Mouse (Mus musculus) midbrain, embryonic 10.5 days (tissue): ENCODE results near the gene Rap2a. TPM values are rescaled to one million over a fixed set of nuclear protein-coding genes. Genes with fewer than 3 reads are reported as not detected.

Experiments used
- DNase-seq: peaks from one replicate; pipeline ENCODE4 v3.0.0-alpha.2; 2017; ENCODE audit warnings: low spot score
- H3K27ac ChIP-seq: fragments of 300-500 bp; sonication (generic); replicated peaks from 2 replicates; pipeline ENCODE4 v1.5.1; 2016; ENCODE audit warnings: mild to moderate bottlenecking
- H3K27me3 ChIP-seq: fragments of 300-500 bp; sonication (generic); 2 replicates; pipeline ENCODE4 v1.6.1; 2016; ENCODE audit warnings: low read depth, mild to moderate bottlenecking; ENCODE audit not compliant: poor library complexity, severe bottlenecking
- H3K36me3 ChIP-seq: fragments of 300-500 bp; sonication (generic); 2 replicates; pipeline ENCODE4 v1.6.1; 2016; ENCODE audit warnings: mild to moderate bottlenecking, moderate library complexity
- H3K4me1 ChIP-seq: fragments of 300-500 bp; sonication (generic); 2 replicates; pipeline ENCODE4 v1.6.1; 2016
- H3K4me3 ChIP-seq: fragments of 300-500 bp; sonication (generic); 2 replicates; pipeline ENCODE4 v1.5.1; 2016; ENCODE audit warnings: mild to moderate bottlenecking, moderate library complexity
- H3K9me3 ChIP-seq: fragments of 300-500 bp; sonication (generic); replicated peaks from 2 replicates; pipeline ENCODE4 v1.6.1; 2016; ENCODE audit warnings: mild to moderate bottlenecking
- WGBS: fragments of 180-500 bp; shearing (Covaris S2); methylation state at CpG from one replicate; pipeline ENCODE4 v1.1.7; 2016; 5-methylcytosine and 5-hydroxymethylcytosine counted together
- polyA plus RNA-seq: library from polyadenylated mRNA; unstranded; fragments of >200 nt; fragmentation: Nextera tagmentation; extraction: Ambion mirVana; gene quantifications from 2 replicates; pipeline ENCODE4 v1.2.1, GENCODE M21; 2016

Gene Rap2a
- polyA plus RNA-seq, 1 experiment from 2014 or later: 7.8 TPM

DNA sequence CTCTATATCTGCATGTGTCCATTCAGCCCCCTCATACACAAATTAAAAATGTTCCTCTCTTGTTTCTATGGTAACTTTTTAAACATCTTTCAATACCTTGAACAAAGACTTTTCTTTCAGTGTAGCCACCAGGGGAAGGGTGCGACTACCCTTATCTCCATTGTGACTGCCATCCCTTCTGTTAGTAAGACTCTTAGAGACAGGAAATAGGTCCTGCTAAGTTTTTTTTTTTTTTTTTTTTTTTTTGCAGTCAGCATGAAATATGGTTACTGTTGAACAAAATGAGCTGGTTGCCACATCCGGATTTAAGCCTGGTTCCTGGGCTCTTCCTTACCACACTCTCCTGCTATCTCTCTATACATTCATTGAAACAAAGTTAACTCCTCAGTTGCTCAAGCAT is 47.4 kb downstream of the Rap2a start:
- WGBS: 85% methylated on average over 2 of the region's 2 CpGs
- no peaks in the 10 kb centered on the region for H3K27me3 ChIP-seq
- DNase-seq: no peak
- no peaks in the 10 kb centered on the region for H3K4me1 ChIP-seq
- no peaks in the 10 kb centered on the region for H3K36me3 ChIP-seq
- no peak overlapping the region for H3K4me3 ChIP-seq
- H3K9me3 ChIP-seq: no peaks in the 10 kb centered on the region
- H3K27ac ChIP-seq: no peak overlapping the region

DNA sequence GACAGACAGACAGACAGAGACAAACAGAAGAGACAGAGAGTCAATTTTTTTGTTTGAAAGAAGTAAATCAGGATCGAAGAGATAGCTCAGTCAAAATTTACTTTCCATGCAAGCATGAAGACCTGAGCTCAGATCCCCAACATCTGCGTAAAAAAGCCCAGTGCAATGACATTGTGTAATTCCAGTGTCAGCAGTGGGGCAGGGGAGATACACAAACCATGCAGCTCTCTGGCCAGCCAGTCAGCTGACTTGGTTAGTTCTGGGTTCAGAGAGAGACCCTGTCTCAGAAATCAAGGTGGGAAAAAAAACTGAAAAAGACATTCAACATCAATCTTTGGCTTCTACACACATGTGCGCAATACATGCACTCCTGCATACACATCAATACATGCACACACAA is 55.1 kb downstream of the Rap2a start:
- H3K27ac ChIP-seq: no peak overlapping the region
- no peaks in the 10 kb centered on the region for H3K9me3 ChIP-seq
- DNase-seq: no peak
- no peaks in the 10 kb centered on the region for H3K36me3 ChIP-seq
- WGBS: 91% methylated on average over 3 of the region's 3 CpGs
- peaks cover 7% of the 10 kb centered on the region for H3K4me1 ChIP-seq
- no peak overlapping the region for H3K4me3 ChIP-seq
- no peaks in the 10 kb centered on the region for H3K27me3 ChIP-seq

DNA sequence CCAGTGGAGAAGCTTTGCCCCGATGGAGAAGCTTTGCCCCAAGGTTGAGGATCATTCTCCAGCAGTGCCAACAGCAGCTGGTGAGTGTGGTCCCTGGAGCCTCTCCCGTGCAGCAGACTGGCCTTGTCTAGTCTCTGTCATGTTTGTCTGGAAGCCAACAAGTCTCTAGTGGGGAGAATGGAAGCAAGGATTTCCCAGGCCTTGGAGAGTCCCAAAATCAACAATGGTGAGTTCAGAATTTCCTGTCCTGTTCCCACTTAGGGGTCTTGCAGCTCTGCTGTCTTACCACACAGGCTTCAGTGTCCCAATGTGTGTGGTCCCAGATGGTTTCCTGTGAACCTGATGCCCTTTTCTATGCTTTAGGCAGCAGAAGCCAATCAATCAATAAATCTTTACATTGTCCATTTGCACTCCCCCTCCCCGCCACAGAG is 56.6 kb downstream of the Rap2a start:
- H3K4me1 ChIP-seq: peaks cover 7% of the 10 kb centered on the region
- H3K27ac ChIP-seq: no peak overlapping the region
- no peaks in the 10 kb centered on the region for H3K27me3 ChIP-seq
- no peaks in the 10 kb centered on the region for H3K36me3 ChIP-seq
- no peaks in the 10 kb centered on the region for H3K9me3 ChIP-seq
- H3K4me3 ChIP-seq: no peak overlapping the region
- WGBS: 57% methylated on average over 3 of the region's 3 CpGs
- no peak for DNase-seq

DNA sequence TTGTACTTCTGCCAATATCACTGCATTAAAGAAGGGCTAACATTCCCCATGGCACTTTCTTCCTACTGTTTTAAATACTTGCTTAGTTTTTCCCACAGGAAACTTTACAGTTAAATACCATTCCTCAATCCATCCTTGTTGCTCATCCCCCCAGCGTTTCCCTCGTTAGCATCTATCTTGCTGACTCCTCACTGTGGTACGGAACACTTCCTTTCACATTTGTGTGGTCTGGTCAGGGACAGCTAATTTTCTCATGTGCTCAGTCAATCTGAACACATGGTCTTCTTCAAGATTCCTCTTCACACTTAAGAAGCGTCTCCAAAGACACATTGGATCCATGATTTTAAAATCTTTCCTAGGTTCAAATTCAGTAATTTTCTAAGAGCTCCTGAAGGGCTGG is 57.2 kb downstream of the Rap2a start:
- H3K36me3 ChIP-seq: no peaks in the 10 kb centered on the region
- H3K27ac ChIP-seq: no peak overlapping the region
- H3K9me3 ChIP-seq: no peaks in the 10 kb centered on the region
- H3K4me3 ChIP-seq: no peak overlapping the region
- H3K4me1 ChIP-seq: peaks cover 7% of the 10 kb centered on the region
- H3K27me3 ChIP-seq: no peaks in the 10 kb centered on the region
- DNase-seq: no peak
- WGBS: 85% methylated on average over 4 of the region's 4 CpGs

DNA sequence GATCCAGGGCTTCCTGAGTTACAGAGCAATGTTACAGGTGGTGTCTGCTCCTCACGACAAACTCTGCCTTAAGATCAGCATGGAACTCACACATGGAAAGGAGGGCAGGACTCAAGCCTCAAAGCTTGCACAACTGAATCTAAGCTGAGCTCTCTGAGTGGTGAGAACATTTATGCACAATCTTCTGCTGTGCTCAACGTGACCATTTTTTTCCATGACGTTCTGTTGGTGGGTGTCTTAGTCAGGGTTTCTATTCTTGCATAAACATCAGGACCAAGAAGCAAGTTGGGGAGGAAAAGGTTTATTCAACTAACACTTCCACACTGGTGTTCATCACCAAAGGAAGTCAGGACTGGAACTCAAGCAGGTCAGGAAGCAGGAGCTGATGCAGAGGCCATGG is 57.7 kb downstream of the Rap2a start:
- Histone ChIP-seq H3K27ac (no peak overlapping the region), H3K27me3 (no peaks in the 10 kb centered on the region), H3K36me3 (no peaks in the 10 kb centered on the region), H3K4me1 (peaks cover 7% of the 10 kb centered on the region), H3K4me3 (no peak overlapping the region), H3K9me3 (no peaks in the 10 kb centered on the region)
- 88% methylated on average over 3 of the region's 3 CpGs for WGBS
- DNase-seq: no peak

DNA sequence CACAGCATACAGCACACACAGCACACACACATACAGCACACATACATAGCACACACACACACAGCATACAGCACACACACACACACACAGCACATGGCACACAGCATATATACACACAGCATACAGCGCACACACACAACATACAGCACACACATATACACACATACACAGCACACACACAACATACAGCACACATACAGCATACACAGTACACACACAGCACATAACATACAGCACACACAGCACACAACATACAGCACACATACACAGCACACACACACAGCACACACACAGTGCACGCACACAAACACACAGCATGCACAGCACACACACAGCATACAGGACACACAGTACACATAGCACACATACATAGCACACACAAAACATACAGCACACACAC is 60.9 kb downstream of the Rap2a start:
- Histone ChIP-seq H3K9me3 (no peaks in the 10 kb centered on the region), H3K27ac (no peak overlapping the region), H3K36me3 (no peaks in the 10 kb centered on the region), H3K4me1 (peaks cover 7% of the 10 kb centered on the region), H3K4me3 (no peak overlapping the region), H3K27me3 (no peaks in the 10 kb centered on the region)
- WGBS: 71% methylated on average over 2 of the region's 2 CpGs
- DNase-seq: no peak

DNA sequence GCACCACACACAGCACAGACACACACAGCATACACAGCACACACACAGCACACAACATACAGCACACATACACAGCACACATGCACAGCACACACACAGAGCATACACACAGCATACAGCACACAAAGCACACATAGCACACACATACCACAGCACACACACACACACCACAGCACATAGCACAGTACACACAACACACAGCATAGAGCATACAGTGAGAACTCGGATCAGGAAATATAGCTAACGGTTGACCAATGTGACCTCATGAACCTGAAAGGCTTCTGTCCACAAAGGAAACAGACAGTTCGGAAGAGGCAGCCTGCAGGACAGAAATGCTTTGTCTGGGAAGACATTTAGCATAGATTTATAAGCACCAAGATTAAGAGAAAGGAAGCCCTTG is 61.4 kb downstream of the Rap2a start:
- no peaks in the 10 kb centered on the region for H3K36me3 ChIP-seq
- no peaks in the 10 kb centered on the region for H3K9me3 ChIP-seq
- no peak for DNase-seq
- H3K27ac ChIP-seq: no peak overlapping the region
- WGBS: 81% methylated on average over 3 of the region's 3 CpGs
- peaks cover 4% of the 10 kb centered on the region for H3K4me1 ChIP-seq
- no peaks in the 10 kb centered on the region for H3K27me3 ChIP-seq
- H3K4me3 ChIP-seq: no peak overlapping the region

DNA sequence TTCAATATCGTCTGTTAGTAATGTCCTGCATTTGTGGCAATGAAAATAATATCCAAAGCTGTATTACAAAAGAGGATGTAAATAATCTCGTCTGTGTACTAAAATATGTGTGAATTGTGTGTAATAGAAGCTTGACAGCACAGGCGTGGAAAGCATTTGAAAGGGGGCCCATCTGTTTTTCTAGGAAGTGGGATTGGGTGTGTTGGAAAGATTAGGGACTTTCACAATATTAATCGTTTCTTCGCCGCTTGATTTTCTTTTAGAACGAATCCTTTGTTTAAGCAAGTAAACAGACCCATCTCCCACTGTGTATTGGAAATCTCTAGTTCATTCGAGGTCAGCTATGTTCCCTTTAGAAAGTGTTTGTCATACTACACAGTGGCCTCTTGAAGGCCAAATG is 64.2 kb downstream of the Rap2a start:
- Histone ChIP-seq H3K4me1 (no peaks in the 10 kb centered on the region), H3K27me3 (no peaks in the 10 kb centered on the region), H3K36me3 (no peaks in the 10 kb centered on the region), H3K27ac (no peak overlapping the region), H3K4me3 (no peak overlapping the region), H3K9me3 (no peaks in the 10 kb centered on the region)
- DNase-seq: no peak
- WGBS: 75% methylated on average over 8 of the region's 8 CpGs

DNA sequence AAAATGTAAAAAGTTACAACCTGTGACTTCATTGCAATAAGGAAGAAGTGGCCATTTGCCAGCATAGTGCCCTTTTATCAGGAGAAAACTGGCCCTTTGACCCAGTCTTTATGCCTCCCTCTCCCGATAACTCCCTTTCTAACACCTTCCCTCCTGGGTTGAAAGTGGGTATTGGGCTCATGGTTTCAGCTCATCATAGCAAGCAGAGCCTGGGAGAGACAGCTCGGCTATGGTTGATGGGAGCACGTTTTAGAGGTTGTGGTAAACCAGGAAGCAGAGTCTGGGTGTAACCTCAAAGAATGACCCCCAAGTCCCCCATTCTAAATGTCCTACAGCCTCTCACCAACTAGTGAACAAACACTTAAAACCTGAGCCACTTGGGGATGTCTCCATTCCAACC is 64.7 kb downstream of the Rap2a start:
- DNase-seq: no peak
- no peaks in the 10 kb centered on the region for H3K36me3 ChIP-seq
- H3K4me1 ChIP-seq: no peaks in the 10 kb centered on the region
- no peaks in the 10 kb centered on the region for H3K27me3 ChIP-seq
- no peaks in the 10 kb centered on the region for H3K9me3 ChIP-seq
- H3K4me3 ChIP-seq: no peak overlapping the region
- no peak overlapping the region for H3K27ac ChIP-seq
- WGBS: 88% methylated on average over 3 of the region's 3 CpGs

DNA sequence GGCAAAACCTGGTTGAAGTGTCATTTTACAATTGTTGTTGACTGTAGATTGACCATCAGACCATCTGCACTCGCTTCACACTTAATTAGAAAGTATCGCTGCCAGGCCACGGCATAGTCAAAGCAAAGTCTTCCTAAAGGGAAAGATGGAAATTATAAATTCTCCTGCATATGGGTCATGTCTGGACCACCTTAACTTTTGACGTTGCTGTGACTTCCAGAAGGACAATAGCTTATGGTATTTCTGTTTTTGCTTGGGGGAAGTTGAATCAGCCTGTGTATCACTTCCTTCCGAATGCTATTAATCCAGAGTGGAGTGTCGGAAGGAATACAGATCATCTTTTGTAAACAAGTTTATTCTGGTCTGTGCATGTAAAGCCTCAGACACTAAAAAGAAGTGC is 65.6 kb downstream of the Rap2a start:
- Histone ChIP-seq H3K36me3 (no peaks in the 10 kb centered on the region), H3K9me3 (no peaks in the 10 kb centered on the region), H3K4me1 (no peaks in the 10 kb centered on the region), H3K27ac (no peak overlapping the region), H3K4me3 (no peak overlapping the region), H3K27me3 (no peaks in the 10 kb centered on the region)
- no peak for DNase-seq
- 88% methylated on average over 6 of the region's 6 CpGs for WGBS

DNA sequence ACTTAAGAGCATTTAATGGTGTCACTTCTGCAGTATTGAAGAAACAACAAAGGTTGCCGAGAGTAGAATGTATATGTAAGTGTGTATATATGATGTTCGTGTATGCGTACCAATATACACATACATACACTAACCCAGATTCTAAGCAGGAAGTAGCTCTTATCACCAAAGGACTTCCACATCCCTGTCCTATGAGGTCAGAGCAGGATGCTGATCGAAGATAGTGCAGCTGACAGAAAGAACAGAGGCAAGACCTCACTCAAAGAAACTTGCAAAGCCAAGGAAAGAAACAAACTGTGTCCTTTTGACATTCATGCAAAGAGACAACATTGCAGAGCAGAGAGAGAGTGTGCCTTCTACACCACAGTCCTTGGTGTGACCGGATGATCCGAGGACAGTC is 66.3 kb downstream of the Rap2a start:
- Histone ChIP-seq H3K36me3 (no peaks in the 10 kb centered on the region), H3K27me3 (no peaks in the 10 kb centered on the region), H3K4me1 (no peaks in the 10 kb centered on the region), H3K27ac (no peak overlapping the region), H3K9me3 (no peaks in the 10 kb centered on the region), H3K4me3 (no peak overlapping the region)
- 91% methylated on average over 6 of the region's 6 CpGs for WGBS
- DNase-seq: no peak

DNA sequence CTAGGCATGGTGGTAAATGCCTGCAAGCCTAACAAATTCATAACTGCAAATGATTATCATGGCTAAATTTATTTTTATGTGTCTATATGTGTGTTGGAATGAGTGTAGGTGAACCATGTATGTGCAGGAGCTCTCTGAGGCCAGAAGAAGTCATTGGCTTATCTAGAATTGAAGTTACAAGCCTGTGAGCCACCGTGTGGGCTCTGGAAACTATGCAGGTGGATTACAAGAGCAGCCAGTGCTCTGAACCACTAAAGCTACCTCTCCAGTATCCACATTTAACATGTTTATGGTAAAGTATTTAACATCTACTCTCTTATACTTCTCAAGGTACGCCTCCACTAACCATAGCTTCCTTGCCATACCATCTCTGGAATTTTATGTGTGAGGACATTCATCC is 66.7 kb downstream of the Rap2a start:
- 90% methylated on average over 2 of the region's 2 CpGs for WGBS

More for the DNA sequence above, 66.7 kb downstream of the Rap2a start:
- no peaks in the 10 kb centered on the region for H3K9me3 ChIP-seq
- no peaks in the 10 kb centered on the region for H3K4me1 ChIP-seq
- H3K27me3 ChIP-seq: no peaks in the 10 kb centered on the region
- no peak overlapping the region for H3K27ac ChIP-seq
- H3K4me3 ChIP-seq: no peak overlapping the region
- H3K36me3 ChIP-seq: no peaks in the 10 kb centered on the region
- DNase-seq: no peak
